Mouse (Mus musculus): ENCODE results near the gene Akr1c21.
"Not testable (repeated sequence)": the region's sequence is repeated elsewhere in the genome, so short reads cannot be mapped to it uniquely, and the experiment has no call there.

GRCm38 (mm10) chr13:4603431-4603830, 29.6 kb downstream of the Akr1c21 start:
- TF ChIP-seq CTCF (IDR thresholded peaks at IDR 0.05; ENCODE audit: low read depth, low read length); POLR2A (IDR thresholded peaks at IDR 0.05; ENCODE audit: borderline replicate concordance, low read depth, low read length): not testable (repeated sequence)
